Mouse (Mus musculus): ENCODE results near the gene Znrf4.
"Not testable (repeated sequence)": the region's sequence is repeated elsewhere in the genome, so short reads cannot be mapped to it uniquely, and the experiment has no call there.

Gene Znrf4

DNA sequence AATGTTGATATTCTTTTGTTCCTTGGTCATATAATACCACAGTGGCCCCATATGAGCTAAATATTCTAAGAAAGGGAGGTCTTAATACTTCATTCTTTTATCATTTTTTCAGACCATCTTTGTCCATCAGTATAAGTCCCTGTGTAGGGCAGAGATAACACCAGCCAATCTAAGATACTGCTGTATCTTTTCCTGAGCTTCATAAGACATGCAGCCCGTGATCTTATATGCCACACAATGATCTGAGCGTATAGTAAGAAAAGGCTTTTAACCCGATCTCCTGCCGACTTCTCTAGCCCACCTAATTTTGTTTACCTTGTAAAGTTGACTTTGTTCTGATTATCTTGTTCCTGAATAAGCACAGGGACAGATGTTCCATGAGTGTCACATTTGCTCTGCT lies 12.7 kb upstream of the Znrf4 start:
- no peak for DNase-seq (ENCODE audit: low read depth)

- DNase-seq (ENCODE audit: low read depth), result no peak
Measured at GRCm38 (mm10) chr17:56522744-56523143, 10.5 kb upstream of the Znrf4 start.

- peak; percentile 60 for DNase-seq (ENCODE audit: low read depth)
Measured at GRCm38 (mm10) chr17:56515690-56516410, 3.6 kb upstream of the Znrf4 start.

DNA sequence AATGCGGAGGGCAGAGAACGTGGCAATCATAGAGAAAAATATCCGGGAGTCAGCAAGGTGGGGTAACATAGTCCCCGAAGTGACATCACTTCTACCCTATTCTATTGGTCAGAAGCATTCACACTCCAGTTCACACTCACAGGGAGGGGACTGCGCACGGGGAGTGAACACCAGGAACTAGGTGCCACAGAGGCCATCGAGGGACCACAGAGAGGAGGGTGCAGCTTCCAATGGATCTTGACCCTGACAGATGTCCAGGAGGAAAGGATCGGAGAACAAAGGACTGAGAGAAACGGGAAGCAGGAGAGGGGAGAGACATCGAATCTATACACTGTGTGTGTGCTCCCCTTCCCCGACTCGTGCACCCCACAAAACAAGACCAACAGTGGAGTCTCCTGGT lies 2.7 kb upstream of the Znrf4 start:
- DNase-seq (ENCODE audit: low read depth), result no peak

- no peak for DNase-seq (ENCODE audit: low read depth)
Measured at GRCm38 (mm10) chr17:56514330-56514729, 2.1 kb upstream of the Znrf4 start.

DNA sequence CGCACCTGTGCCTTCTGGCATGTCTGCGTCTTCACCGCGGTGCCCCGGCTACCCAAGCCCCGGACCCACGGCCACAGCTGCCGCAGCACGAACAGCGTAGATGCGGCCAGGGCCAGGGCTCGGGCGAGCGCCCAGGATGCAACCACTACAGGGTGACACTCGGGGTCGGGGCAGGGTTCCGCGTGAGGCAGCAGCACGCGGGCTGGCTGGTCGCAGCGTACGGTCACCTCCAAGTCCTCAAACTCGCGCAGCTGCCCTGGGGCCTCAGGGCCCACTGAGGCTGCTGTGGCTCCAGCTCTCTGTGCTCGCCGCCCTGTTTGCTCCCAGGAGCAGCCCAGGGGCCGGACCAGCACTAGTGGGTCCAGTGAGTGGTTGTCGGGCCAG lies 532 bp downstream of the Znrf4 start:
- DNase-seq (ENCODE audit: low read depth), result no peak

DNA sequence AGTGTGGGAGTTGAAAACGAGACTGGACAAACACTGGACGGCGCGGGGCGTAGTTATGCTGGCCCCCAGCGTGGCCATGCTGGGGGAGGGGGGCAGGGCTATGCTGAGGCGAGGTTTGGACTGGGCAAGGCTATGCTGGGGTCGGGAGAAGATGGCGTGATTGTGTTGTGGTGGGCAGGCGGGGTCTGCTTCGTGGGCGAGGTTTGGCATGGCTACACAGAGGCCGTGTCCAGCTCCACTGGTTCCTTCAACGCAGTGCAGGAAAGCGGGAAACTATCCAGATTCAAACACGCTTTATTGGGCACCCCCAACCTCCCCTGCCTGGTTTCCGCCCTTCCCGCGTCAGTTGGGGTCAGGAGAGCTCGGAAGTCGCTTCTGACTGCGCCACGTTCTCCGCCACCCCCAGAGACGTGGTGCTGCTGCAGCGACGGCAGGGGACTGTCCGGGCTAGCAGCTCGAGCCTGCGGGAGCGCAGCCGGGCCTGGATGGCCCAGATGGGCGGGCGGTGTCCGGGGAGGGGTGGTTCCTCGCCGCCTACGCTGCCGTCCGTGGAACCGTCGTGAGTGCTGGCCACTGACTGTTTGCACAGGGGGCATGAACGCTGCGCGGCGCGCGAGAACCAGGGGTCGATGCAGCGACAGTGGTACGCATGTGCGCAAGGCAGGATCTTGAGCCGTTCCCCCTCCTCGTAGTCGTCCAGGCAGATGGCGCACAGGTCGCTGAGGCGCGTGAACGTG lies 1.1 kb downstream of the Znrf4 start:
- no peak for DNase-seq (ENCODE audit: low read depth)

GRCm38 (mm10) chr17:56510473-56510969 lies 1.7 kb downstream of the Znrf4 start:
- no peak for DNase-seq (ENCODE audit: low read depth)

GRCm38 (mm10) chr17:56509707-56510472 lies 2.3 kb downstream of the Znrf4 start:
- DNase-seq (ENCODE audit: low read depth), result no peak

DNA sequence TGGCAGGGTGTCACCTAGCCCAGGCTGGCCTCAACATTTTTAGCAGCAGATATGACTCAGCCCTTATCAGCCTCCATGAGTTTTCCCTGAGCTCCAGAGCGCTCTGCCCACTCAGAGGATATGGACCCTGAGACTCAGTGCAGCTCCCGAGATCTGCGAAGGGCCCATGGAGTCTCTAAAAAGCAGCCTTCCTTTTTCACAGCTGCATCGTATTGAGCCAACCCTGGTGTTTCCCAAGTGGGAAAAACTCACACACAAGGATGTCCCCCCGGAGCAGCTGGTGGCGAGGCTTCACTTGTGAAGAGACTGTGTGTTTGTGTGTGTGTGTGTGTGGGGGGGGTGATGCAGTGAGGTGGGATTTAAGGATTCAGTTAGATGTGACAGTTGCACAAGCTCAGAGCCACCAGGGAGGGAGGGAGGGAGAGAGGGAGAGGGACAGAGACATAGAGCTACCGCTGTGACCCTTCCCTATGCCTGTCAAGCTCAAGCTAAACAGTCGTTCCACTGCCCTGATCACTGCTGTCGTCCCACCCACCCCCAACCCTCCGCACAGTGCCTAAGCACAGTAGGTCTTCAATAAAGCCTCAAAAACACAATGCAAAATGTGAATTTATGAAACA lies 3.1 kb downstream of the Znrf4 start:
- DNase-seq (ENCODE audit: low read depth), result no peak

- peak; percentile 99 for DNase-seq (ENCODE audit: low read depth)
Measured at GRCm38 (mm10) chr17:56507161-56508068, 4.8 kb downstream of the Znrf4 start.

DNA sequence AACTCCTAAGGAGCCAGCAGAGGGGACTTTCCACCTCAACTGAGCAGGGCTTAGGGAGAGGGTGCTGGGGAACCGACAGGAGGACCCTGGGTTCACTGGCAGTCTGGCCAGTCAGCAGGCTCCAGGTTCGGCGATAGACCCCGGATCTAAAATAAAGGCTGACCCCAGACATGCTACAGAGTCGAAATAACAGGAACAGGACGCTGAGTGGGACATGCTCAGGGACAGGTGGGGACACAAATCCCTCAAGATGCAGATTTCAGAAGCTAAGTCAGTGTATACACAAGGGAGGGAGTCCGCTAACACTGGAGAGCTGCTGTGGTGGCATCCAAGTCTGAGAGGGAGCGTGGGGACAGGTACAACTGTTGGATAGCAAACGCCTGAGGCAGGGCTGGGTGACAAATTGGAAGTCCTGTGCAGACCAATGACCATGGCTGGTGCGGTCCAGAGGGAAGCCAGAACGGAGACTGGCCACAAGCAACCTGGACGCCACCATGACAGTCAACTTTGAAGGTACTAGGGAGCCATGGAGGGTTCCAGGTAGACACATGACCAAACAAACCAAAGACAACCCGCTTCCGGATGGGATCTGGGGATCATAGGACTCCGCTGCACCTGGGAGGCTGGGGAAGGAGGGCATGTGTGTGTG lies 5.7 kb downstream of the Znrf4 start:
- DNase-seq (ENCODE audit: low read depth), result no peak

GRCm38 (mm10) chr17:56505401-56505800 lies 6.8 kb downstream of the Znrf4 start:
- DNase-seq (ENCODE audit: low read depth), result no peak

GRCm38 (mm10) chr17:56502526-56502925 lies 9.7 kb downstream of the Znrf4 start:
- DNase-seq (ENCODE audit: low read depth), result peak; percentile 83

DNA sequence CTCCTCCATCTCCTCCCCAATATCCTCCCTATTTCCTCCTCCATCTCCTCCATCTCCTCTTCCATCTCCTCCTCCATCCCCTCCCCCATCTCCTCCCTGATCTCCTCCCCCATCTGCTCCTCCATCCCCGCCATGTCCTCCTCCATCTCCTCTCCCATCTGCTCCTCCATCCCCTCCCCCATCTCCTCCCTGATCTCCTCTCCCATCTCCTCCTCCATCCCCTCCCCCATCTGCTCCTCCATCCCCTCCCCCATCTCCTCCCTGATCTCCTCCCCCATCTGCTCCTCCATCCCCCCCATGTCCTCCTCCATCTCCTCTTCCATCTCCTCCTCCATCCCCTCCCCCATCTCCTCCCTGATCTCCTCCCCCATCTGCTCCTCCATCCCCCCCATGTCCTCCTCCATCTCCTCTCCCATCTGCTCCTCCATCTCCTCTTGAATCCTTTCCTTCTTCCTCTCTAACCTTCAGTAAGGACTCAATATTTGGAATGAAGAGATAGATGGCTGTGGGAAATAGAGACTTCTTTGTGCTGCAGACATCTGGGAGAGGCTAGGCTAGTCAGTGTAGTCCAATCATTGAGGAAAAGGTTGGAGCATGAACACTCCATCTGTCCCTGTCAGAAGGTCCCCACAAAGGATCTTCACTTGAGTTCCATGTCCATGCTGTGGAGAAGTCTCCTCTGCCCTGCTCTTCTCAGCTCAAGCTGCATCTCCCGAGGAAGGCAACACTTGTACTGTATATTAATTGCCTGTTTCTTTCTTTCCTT lies 10.4 kb downstream of the Znrf4 start:
- DNase-seq (ENCODE audit: low read depth), result not testable (repeated sequence)

DNA sequence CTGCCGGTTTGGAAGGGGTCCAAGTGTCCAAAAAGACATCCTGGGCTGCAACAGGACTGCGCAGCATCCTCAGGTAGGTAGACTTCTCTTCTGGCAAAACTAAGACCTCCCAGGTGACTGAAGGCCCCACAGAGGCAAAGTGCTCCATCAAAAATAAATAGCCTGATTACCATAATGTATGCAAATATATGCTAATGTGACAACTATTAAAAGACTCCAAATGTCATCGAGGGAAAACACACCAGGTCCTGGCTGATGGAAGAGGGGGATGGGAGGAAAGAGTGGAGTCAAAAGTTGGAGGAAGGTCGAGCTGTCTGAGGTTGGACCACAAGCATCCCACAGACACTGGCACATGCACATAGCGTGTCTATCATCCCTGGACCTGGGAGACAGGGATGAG lies 13.0 kb downstream of the Znrf4 start:
- DNase-seq (ENCODE audit: low read depth), result no peak

DNA sequence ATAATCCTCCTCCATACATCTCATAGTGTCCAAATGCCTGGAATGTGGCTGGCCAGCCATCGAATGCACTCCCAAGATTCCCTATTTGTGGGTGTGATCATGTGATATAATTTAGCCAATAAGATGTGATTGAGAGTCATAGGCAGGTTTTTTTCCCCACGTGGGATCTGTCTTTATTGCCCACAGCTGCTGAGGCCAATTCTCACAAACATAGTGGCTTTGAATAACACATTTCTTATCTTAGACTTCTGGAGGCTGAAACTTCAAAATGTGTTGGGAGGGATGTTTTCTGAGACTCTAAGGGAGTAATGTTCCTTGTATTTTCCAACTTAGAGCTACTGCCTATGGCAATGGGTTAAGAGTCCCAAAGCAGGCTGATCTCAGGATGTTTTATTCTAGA lies 17.8 kb downstream of the Znrf4 start:
- no peak for DNase-seq (ENCODE audit: low read depth)

DNA sequence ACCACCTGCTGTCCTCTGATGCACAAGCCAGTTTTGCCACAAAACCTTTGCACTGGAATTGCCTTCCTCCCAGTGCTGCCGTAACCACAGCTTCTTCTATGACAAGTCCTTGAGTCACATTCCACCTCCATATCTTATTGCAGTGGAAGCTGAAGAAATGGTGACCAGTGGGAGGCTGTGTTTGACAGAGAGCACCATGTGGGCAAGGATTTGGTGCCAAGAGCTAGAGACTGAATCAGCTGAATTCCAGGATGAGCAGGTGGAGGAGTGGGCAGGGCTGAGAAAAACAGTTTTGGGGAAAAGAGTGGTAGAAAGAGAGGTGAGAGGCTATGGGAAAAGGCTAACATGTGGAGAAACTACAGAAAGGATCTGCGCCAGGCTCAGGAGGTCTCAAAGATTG lies 18.4 kb downstream of the Znrf4 start:
- no peak for DNase-seq (ENCODE audit: low read depth)

- peak; percentile 77 for DNase-seq (ENCODE audit: low read depth)
Measured at GRCm38 (mm10) chr17:56490438-56491152, 21.6 kb downstream of the Znrf4 start.
